Mouse (Mus musculus) embryonic fibroblast, embryonic 13.5 days (primary cell): ENCODE results near the gene Isy1.

Source experiments
- CTCF ChIP-seq: IDR thresholded peaks from 2 replicates; pipeline ENCODE4 v1.5.1; 2011; ENCODE audit warnings: mild to moderate bottlenecking, control low read depth, low read length, moderate library complexity, borderline replicate concordance; ENCODE audit not compliant: insufficient read depth
- POLR2A ChIP-seq: IDR thresholded peaks from 2 replicates; pipeline ENCODE4 v1.6.1; 2011; ENCODE audit warnings: low read depth, mild to moderate bottlenecking, control low read depth, low read length, moderate library complexity

DNA sequence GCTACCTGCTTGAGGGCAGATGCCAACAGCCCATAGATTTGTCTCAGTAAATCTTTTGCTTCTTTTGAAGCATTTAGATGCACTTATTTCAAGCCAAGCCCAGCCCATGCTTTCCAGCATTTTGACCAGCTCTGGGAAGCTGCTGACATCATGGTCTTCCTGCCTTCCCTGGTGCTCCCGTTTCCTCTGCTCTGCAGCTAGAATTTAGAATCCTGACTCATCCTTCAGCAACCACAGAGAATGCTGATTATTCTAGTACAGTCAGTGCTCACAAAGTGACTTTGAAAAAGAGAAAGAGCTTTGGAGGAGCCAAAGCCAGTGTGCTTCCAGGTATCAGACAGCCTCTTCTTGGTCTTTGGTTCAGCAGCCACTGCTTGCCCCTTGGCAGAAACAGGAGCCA is 18.5 kb upstream of the Isy1 start:
- no peak for TF ChIP-seq CTCF
- no peak for TF ChIP-seq POLR2A
